Mouse (Mus musculus) liver, embryonic 16.5 days (tissue): ENCODE data around the gene Ap1b1. TPM values are rescaled to one million over a fixed set of nuclear protein-coding genes. Genes with fewer than 3 reads are reported as not detected.

Experiments
- microRNA-seq: library from miRNA; unstranded; fragments of <30 nt; microRNA quantifications from one replicate; pipeline ENCODE4, GENCODE M21; 2016
- polyA plus RNA-seq: library from polyadenylated mRNA; unstranded; fragments of >200 nt; fragmentation: Nextera tagmentation; extraction: Ambion mirVana; gene quantifications from 2 replicates; pipeline ENCODE4 v1.2.1, GENCODE M21; 2015

Gene Ap1b1
- polyA plus RNA-seq, 1 experiment from 2014 or later = 78.9 TPM

Small RNA genes lying within 50 kb of the gene (microRNA-seq; reads per million reads assigned to microRNA genes)
- 2.5 reads per million, percentile 4 among the genes with 10 or more reads in this experiment for gene Gm47296

Other genes starting within 250 kb of the Ap1b1 start
- gene Cabp7, start 240.0 kb upstream of the Ap1b1 start, polyA plus RNA-seq = 0.04 and 0.06 TPM in 2 replicates
- gene Nf2, start 137.3 kb upstream of the Ap1b1 start, polyA plus RNA-seq = 11.1 and 11.9 TPM in 2 replicates
- gene Nipsnap1, start 112.9 kb upstream of the Ap1b1 start, polyA plus RNA-seq = 101 and 106 TPM in 2 replicates
- gene Thoc5, start 91.5 kb upstream of the Ap1b1 start, polyA plus RNA-seq = 12.6 and 13.2 TPM in 2 replicates
- 0.11 and 0.14 TPM in 2 replicates for gene Nefh, start 38.8 kb upstream of the Ap1b1 start, polyA plus RNA-seq
- gene Rasl10a, start 71.3 kb downstream of the Ap1b1 start, polyA plus RNA-seq = 0.27 and 0.36 TPM in 2 replicates
- gene Gas2l1, start 78.5 kb downstream of the Ap1b1 start, polyA plus RNA-seq = 8.4 and 9.4 TPM in 2 replicates
- gene Rhbdd3, start 112.1 kb downstream of the Ap1b1 start, polyA plus RNA-seq = 11.1 TPM in 2 replicates
- gene Ewsr1, start 112.4 kb downstream of the Ap1b1 start, polyA plus RNA-seq = 232 and 241 TPM in 2 replicates
- gene Emid1, start 165.4 kb downstream of the Ap1b1 start, polyA plus RNA-seq = 2.8 and 3.1 TPM in 2 replicates